Mouse (Mus musculus): ENCODE results near the gene Gm43738. TPM values are rescaled to one million over a fixed set of nuclear protein-coding genes. Genes with fewer than 3 reads are reported as not detected.

Gm43738 gene
- polyA plus RNA-seq (2017; shearing (Covaris generic)), result not detected

DNA sequence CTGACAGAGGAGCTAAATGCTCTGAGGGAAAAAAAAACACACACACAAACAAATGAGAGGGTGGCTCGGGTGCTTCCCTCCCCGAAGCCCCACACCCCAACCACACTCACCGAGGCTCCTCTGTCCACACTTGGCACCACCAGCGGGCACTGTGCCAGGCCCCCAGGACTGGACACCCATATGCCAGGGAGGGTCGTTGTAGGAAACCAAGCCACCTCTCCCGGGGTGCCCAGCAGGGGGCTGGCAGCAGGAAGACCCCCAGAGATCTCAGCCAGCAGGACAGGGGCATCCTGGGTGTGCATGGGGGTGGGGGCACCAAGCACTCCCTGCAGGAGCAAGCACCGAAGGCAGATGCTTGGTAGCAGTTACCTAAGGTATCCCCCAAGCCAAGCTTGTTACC is at the start of gene Gm43738:
Gm43738 (minus strand) TSS at position 289 of the 400 bp plus-strand sequence.

DNA sequence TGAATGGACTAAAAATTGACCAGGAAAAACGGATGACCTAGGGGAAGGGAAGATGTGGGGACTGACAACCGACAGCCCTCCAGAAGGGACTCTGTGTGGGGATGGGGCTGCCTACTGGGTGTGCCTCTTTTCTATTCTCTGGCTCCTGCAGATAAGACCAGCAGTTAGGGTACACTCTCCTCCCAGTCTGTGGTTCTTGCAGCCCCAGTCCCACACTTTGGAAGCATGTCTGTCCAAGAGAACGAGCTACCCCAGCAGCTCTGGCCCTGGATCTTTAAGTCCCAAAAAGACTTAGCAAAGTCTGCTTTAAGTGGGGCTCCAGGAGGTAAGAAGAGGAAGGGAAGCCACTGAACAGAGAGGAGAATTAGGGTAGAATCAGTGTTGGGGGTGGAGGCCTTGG is 35.1 kb upstream of the Gm43738 start, which contains the start of gene Pklr:
Pklr (plus strand) TSS at position 185 of the 400 bp plus-strand sequence.

DNA sequence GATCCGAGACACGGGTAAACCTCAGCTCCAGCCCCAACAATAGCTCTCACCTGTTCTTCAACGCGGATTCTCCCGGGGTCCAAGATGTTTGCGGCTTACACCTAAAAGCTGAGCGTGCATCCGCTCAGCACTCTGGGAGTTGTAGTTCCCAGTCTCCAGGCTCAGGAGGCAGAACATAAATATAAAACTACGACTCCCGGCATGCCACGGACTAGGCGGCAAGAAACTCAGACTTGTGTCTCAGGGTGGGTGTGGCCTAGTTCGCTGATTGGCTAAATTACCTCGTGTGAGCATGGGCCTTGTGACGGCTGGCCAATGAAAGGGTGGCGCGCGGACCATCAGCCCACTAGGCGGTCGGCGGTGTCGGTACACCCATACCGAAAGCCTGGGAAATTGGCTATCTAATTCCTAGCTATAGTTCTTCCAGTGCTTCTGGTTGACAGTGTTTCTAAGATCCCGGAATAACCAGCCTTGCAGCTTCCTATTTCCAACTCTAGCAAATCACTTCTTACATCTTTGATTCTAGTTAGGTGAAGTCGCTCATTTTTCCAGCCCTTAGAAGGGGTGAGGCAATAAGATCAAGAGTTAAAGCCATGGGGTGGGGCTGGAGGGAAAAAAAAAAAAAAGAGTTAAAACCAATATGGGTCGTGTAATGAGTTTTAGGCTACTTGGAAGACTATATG is 1.1 kb upstream of the Gm43738 start, which contains the start of gene Fdps:
Fdps (minus strand) TSS at position 148 of the 683 bp plus-strand sequence.

DNA sequence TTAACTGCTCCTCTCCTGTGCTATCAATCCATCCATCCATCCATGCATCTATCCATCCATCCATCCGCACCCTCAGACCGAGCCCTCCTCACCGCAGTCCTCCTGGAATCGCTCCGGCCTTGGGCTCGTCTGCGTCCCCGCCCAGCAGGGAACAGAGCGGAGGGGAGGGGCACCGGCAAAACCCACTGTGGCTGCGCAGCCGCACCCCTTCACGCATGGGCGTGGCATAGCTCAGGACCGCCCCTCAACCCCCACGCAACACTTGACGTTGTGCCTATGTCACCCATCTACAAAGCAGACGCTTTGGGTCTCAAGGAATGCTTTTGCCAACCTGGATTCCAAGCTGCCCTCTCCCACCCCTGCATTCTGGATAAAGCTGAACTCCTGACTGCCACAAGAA is 7.7 kb downstream of the Gm43738 start, which contains the start of gene Rusc1:
Rusc1 (minus strand) TSS at position 137 of the 400 bp plus-strand sequence.

Other genes starting within 250 kb of the Gm43738 start
- gene Msto1, start 187.1 kb downstream of the Gm43738 start, polyA plus RNA-seq (2017; shearing (Covaris generic)), result 8.5 TPM
- gene Ash1l, start 150.5 kb downstream of the Gm43738 start, polyA plus RNA-seq (2017; shearing (Covaris generic)), result 28.8 TPM
- 114 TPM for gene Dap3, start 149.9 kb downstream of the Gm43738 start, polyA plus RNA-seq (2017; shearing (Covaris generic))
- gene Rusc1, start 7.8 kb downstream of the Gm43738 start, polyA plus RNA-seq (2017; shearing (Covaris generic)), result 76.9 TPM
- 39.4 TPM for gene Fdps, start 860 bp upstream of the Gm43738 start, polyA plus RNA-seq (2017; shearing (Covaris generic))
- gene Pklr, start 35.0 kb upstream of the Gm43738 start, polyA plus RNA-seq (2017; shearing (Covaris generic)), result not detected
- gene Hcn3, start 59.1 kb upstream of the Gm43738 start, polyA plus RNA-seq (2017; shearing (Covaris generic)), result 0.48 TPM
- 80.7 TPM for gene Clk2, start 63.7 kb upstream of the Gm43738 start, polyA plus RNA-seq (2017; shearing (Covaris generic))
- 240 TPM for gene Scamp3, start 76.4 kb upstream of the Gm43738 start, polyA plus RNA-seq (2017; shearing (Covaris generic))
- gene Fam189b, start 82.0 kb upstream of the Gm43738 start, polyA plus RNA-seq (2017; shearing (Covaris generic)), result 102 TPM
- gene Gba, start 101.8 kb upstream of the Gm43738 start, polyA plus RNA-seq (2017; shearing (Covaris generic)), result 106 TPM
- 2.3 TPM for gene Thbs3, start 114.1 kb upstream of the Gm43738 start, polyA plus RNA-seq (2017; shearing (Covaris generic))
- 86.4 TPM for gene Mtx1, start 126.0 kb upstream of the Gm43738 start, polyA plus RNA-seq (2017; shearing (Covaris generic))
- 12.5 TPM for gene Muc1, start 128.0 kb upstream of the Gm43738 start, polyA plus RNA-seq (2017; shearing (Covaris generic))
- gene Krtcap2, start 144.9 kb upstream of the Gm43738 start, polyA plus RNA-seq (2017; shearing (Covaris generic)), result 246 TPM
- gene Trim46, start 145.2 kb upstream of the Gm43738 start, polyA plus RNA-seq (2017; shearing (Covaris generic)), result 2.6 TPM
- gene Dpm3, start 158.3 kb upstream of the Gm43738 start, polyA plus RNA-seq (2017; shearing (Covaris generic)), result 76.3 TPM
- 134 TPM for gene Slc50a1, start 169.5 kb upstream of the Gm43738 start, polyA plus RNA-seq (2017; shearing (Covaris generic))
- not detected for gene Efna1, start 180.0 kb upstream of the Gm43738 start, polyA plus RNA-seq (2017; shearing (Covaris generic))
- not detected for gene Efna3, start 221.9 kb upstream of the Gm43738 start, polyA plus RNA-seq (2017; shearing (Covaris generic))
- 0.32 TPM for gene Efna4, start 236.9 kb upstream of the Gm43738 start, polyA plus RNA-seq (2017; shearing (Covaris generic))
- gene Adam15, start 248.9 kb upstream of the Gm43738 start, polyA plus RNA-seq (2017; shearing (Covaris generic)), result 18.8 TPM

Measured in effector memory CD4-positive, alpha-beta T cell, adult 7 months (primary cell).